Mouse (Mus musculus) hindbrain, embryonic 11.5 days (tissue): ENCODE results near the gene Lancl2. TPM values are rescaled to one million over a fixed set of nuclear protein-coding genes. Genes with fewer than 3 reads are reported as not detected.

Experiments
- ATAC-seq: fragments of 200-750 bp; cut with Nextera tagmentation; 2 replicates; pipeline ENCODE4 v1.8.0; 2017; ENCODE audit warnings: mild to moderate bottlenecking, moderate TSS enrichment, moderate library complexity; ENCODE audit not compliant: low FRiP score
- DNase-seq: peaks from one replicate; pipeline ENCODE4 v3.0.0-alpha.2; 2015; ENCODE audit warnings: low spot score
- H3K27ac ChIP-seq: fragments of 300-500 bp; sonication (generic); 2 replicates; pipeline ENCODE4 v1.5.1; 2014; ENCODE audit warnings: mild to moderate bottlenecking, low read depth, low read length
- H3K27me3 ChIP-seq: fragments of 300-500 bp; sonication (generic); 2 replicates; pipeline ENCODE4 v1.6.1; 2014; ENCODE audit warnings: mild to moderate bottlenecking, low read length, moderate library complexity, mixed read lengths; ENCODE audit not compliant: control insufficient read depth, insufficient read depth
- H3K36me3 ChIP-seq: fragments of 300-500 bp; sonication (generic); 2 replicates; pipeline ENCODE4 v1.6.1; 2014; ENCODE audit warnings: mild to moderate bottlenecking, low read length, moderate library complexity, mixed read lengths; ENCODE audit not compliant: control insufficient read depth, insufficient read depth
- H3K4me1 ChIP-seq: fragments of 300-500 bp; sonication (generic); replicated peaks from 2 replicates; pipeline ENCODE4 v1.6.1; 2014; ENCODE audit warnings: low read length, mixed read lengths; ENCODE audit not compliant: control insufficient read depth, insufficient read depth
- H3K4me2 ChIP-seq: fragments of 300-500 bp; sonication (generic); replicated peaks from 2 replicates; pipeline ENCODE4 v1.6.1; 2014; ENCODE audit warnings: mild to moderate bottlenecking, low read depth, low read length
- H3K4me3 ChIP-seq: fragments of 300-500 bp; sonication (generic); 2 replicates; pipeline ENCODE4 v1.5.1; 2014; ENCODE audit warnings: low read depth, low read length
- H3K9ac ChIP-seq: fragments of 300-500 bp; sonication (generic); 2 replicates; pipeline ENCODE4 v1.6.1; 2014; ENCODE audit warnings: low read depth, low read length
- H3K9me3 ChIP-seq: fragments of 300-500 bp; sonication (generic); 2 replicates; pipeline ENCODE4 v1.6.1; 2016; ENCODE audit warnings: low read length; ENCODE audit not compliant: control insufficient read depth
- WGBS: fragments of 180-500 bp; shearing (Covaris S2); extraction: QIAGEN DNeasy Blood & Tissue Kit; methylation state at CpG from one replicate; pipeline ENCODE4 v1.1.7; 2014; 5-methylcytosine and 5-hydroxymethylcytosine counted together
- polyA plus RNA-seq: library from polyadenylated mRNA; unstranded; fragments of >200 nt; fragmentation: Nextera tagmentation; extraction: Ambion mirVana; gene quantifications from 2 replicates; pipeline ENCODE4 v1.2.1, GENCODE M21; 2014

Lancl2 gene
- polyA plus RNA-seq, 1 experiment from 2014 or later = 51.0 TPM

DNA sequence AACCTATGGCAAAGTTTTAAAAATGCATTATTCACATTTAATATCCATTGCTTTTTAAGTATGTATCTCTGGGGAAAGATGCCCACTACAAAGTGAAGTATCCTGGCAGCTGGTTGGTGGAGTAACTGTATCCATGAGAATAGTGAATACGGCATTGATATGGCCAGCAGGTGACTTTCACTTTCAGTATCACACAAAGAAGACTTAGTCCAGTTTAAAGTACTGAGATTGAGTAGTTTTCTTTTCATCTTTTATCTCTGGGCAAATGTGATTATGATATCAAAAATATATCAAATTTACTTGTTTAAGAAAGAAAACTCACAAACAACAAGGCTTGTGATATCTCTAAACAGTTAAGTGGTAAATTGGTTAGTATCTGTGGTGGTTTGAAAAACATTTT lies 4.4 kb downstream of the Lancl2 start:
- no peak overlapping the region for H3K27ac ChIP-seq

DNA sequence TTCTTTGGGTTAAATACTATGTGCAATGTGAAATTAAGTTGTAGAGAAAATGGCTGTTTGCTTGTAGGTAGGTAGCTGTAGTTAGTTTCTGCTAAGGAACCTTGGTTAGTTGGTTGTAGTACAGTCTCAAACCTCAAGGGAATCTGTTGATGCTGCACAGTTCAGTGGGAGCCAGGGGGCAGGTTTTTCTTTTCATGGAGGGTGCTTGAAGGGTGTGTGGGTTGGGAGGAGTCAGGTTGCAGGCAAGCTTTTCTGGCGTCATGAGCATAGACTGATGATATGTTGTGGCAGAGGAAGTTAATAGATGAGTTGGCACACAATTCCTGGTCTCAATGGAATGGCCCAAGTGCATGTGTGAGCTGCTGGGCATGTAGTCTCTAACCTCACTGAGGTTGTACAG lies 9.4 kb downstream of the Lancl2 start:
- no peak overlapping the region for H3K4me2 ChIP-seq
- no peaks in the 10 kb centered on the region for H3K36me3 ChIP-seq
- no peak for ATAC-seq
- H3K9ac ChIP-seq = no peak overlapping the region
- no peaks in the 10 kb centered on the region for H3K9me3 ChIP-seq
- no peak for DNase-seq
- no peak overlapping the region for H3K4me3 ChIP-seq
- no peak overlapping the region for H3K27ac ChIP-seq
- 25% methylated on average over 1 of the region's 1 CpGs for WGBS
- H3K27me3 ChIP-seq = no peaks in the 10 kb centered on the region
- H3K4me1 ChIP-seq = no peaks in the 10 kb centered on the region

More for the DNA sequence above, 4.4 kb downstream of the Lancl2 start:
- Histone ChIP-seq H3K4me2 (no peak overlapping the region), H3K9me3 (no peaks in the 10 kb centered on the region), H3K4me3 (no peak overlapping the region), H3K4me1 (no peaks in the 10 kb centered on the region), H3K9ac (no peak overlapping the region), H3K36me3 (no peaks in the 10 kb centered on the region), H3K27me3 (no peaks in the 10 kb centered on the region)
- ATAC-seq = no peak
- no peak for DNase-seq
- WGBS = 95% methylated on average over 1 of the region's 1 CpGs

DNA sequence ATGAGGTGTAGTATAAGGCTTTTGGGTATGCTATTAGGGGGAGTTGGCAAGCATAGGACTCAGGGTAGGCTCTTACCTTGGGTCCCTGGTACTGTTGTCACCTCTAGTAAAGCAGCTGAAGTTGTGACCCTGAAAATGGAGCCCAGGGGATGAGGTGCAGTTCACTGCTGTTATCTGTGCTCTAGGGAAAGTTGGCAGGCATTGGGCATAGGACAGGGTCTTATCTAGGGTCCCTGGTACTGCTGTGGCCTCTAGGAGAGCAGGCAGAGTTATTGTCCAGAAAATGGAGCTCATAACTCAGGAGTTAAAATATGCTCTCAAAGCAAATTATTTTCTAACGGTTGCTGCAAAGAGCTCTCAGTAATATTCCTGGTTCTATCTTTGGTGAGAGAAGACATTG lies 19.0 kb downstream of the Lancl2 start:
- Histone ChIP-seq H3K4me2 (no peak overlapping the region), H3K27me3 (no peaks in the 10 kb centered on the region), H3K4me3 (no peak overlapping the region), H3K36me3 (no peaks in the 10 kb centered on the region), H3K27ac (no peak overlapping the region), H3K4me1 (no peaks in the 10 kb centered on the region), H3K9ac (no peak overlapping the region), H3K9me3 (no peaks in the 10 kb centered on the region)
- WGBS = 95% methylated on average over 1 of the region's 1 CpGs
- no peak for ATAC-seq
- no peak for DNase-seq

DNA sequence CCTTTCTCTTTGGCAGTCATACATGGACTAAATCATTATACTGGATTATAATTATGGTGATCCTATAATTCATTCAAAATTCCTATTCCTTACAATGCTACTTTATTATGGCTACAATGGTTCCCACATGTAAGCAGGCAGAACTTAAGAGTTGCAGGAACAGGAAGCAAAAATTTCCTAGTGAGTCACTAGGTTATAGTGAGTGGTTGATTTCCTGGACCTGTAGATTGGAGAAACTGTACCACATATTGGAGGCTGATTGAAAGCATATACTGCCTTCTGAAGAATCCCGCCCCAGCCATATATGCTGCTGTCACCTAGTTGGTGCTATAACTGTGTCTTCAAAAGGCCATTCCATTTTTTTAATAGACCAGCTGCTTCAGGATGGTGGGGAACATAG lies 40.4 kb downstream of the Lancl2 start:
- H3K9me3 ChIP-seq = no peaks in the 10 kb centered on the region
- ATAC-seq (no peak), DNase-seq (no peak)
- 100% methylated on average over 1 of the region's 1 CpGs for WGBS
- no peaks in the 10 kb centered on the region for H3K36me3 ChIP-seq
- H3K27ac ChIP-seq = no peak overlapping the region
- no peaks in the 10 kb centered on the region for H3K4me1 ChIP-seq
- no peak overlapping the region for H3K4me2 ChIP-seq
- no peak overlapping the region for H3K4me3 ChIP-seq
- H3K9ac ChIP-seq = no peak overlapping the region
- no peaks in the 10 kb centered on the region for H3K27me3 ChIP-seq

DNA sequence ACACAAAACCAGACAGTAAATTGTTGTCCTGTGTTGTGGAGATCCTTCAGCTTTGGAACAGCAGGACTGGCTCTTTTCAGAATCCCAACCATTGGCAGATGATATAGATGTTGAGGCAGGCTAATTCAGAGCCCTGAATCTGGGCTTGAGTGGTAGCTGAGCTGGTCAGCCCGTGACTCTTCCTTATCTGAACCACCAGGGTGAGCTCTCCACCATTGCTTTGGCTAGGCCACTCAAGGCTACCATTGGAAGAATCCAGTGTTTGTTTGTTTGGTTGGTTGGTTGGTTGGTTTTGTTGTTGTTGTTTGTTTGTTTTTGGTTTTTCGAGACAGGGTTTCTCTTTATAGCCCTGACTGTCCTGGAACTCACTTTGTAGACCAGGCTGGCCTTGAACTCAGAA lies 41.0 kb downstream of the Lancl2 start:
- H3K27ac ChIP-seq = no peak overlapping the region
- no peak overlapping the region for H3K4me3 ChIP-seq
- 87% methylated on average over 2 of the region's 2 CpGs for WGBS
- no peaks in the 10 kb centered on the region for H3K36me3 ChIP-seq
- DNase-seq = no peak
- no peak for ATAC-seq
- no peaks in the 10 kb centered on the region for H3K4me1 ChIP-seq
- no peaks in the 10 kb centered on the region for H3K9me3 ChIP-seq
- no peak overlapping the region for H3K9ac ChIP-seq
- H3K4me2 ChIP-seq = no peak overlapping the region
- no peaks in the 10 kb centered on the region for H3K27me3 ChIP-seq

DNA sequence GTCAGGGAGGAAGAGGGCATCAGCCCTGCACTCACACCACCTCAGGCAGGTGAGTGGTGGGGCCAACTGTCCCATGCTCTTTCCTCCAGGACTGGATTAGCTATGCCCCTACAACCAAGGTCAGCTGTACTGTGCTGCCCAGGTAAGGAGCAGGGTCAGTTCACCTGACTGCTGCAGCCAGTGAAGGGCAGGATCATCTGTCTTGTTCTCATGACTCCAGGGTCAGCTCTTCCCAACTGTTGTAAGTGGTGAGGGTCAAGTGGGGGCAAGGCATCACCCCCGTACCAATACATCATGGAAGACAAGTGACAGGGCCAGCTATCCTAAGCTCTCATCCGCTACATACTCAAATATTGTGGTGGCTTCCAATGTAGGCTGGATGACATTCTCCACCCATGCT lies 41.8 kb downstream of the Lancl2 start:
- DNase-seq = no peak
- Histone ChIP-seq H3K4me2 (no peak overlapping the region), H3K36me3 (no peaks in the 10 kb centered on the region), H3K9ac (no peak overlapping the region), H3K4me3 (no peak overlapping the region), H3K27me3 (no peaks in the 10 kb centered on the region), H3K4me1 (no peaks in the 10 kb centered on the region), H3K27ac (no peak overlapping the region), H3K9me3 (no peaks in the 10 kb centered on the region)
- peak; percentile 35 for ATAC-seq
- WGBS = 90% methylated on average over 2 of the region's 2 CpGs

DNA sequence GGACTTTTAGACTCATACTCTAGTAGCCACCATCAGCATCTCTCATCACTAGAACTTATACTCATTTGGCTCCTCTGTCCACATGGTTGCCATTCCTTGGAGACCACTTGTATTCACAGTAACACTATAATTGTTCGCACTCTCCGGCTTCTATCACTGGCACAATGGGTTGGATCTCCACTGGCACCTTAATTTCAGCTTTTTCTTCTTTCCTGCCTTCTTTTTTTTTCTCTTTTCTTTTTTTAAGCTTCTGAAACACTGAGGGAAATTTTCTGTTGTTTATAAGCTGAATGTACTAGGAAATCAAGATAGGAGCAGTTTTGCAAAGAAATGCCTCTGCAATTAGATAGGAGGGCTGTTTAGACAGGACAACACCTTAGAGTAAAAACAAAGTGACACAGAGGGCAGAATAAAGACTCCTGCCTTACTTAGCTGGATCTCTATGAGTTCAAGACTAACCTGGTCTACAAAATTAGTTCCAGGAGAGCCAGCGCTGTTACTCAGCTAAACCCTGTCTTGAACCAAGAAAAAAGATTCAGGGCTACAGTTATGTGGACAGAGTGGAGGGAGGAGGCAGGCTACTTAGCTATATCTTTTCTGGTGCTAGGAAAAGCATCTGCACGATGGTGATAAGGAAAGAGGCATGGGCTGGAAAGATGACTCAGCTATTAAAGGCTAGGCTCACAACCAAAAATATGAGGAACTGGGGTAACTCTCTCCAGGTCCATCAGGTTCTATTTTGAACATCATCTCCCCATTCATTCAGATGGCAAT lies 42.8 kb downstream of the Lancl2 start:
- H3K4me1 ChIP-seq = no peaks in the 10 kb centered on the region
- ATAC-seq (no peak), DNase-seq (no peak)
- no peak overlapping the region for H3K4me3 ChIP-seq
- H3K36me3 ChIP-seq = no peaks in the 10 kb centered on the region
- no peak overlapping the region for H3K9ac ChIP-seq
- H3K27ac ChIP-seq = no peak overlapping the region
- WGBS = 92% methylated on average over 4 of the region's 4 CpGs
- no peaks in the 10 kb centered on the region for H3K27me3 ChIP-seq
- no peaks in the 10 kb centered on the region for H3K9me3 ChIP-seq
- H3K4me2 ChIP-seq = no peak overlapping the region

DNA sequence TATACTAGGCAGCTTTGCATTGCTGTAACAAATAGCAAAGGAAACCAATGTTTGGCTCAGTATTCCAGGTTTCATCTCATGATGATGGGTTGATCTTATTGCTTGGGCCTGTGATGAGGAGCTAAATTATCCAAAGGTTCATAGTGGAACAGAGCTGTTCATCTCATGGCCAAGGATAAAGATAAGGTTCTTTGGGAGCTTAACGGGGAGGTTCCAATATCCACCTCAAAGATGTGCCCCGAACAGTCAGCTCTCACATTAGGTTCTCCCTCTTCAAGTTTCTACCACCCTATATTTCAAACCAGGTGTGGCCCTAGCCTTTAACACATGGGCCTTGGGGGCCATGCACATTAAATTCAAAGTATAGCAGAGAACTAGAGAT lies 43.4 kb downstream of the Lancl2 start:
- no peak overlapping the region for H3K27ac ChIP-seq
- no peaks in the 10 kb centered on the region for H3K4me1 ChIP-seq
- ATAC-seq = no peak
- no peak overlapping the region for H3K4me2 ChIP-seq
- H3K4me3 ChIP-seq = no peak overlapping the region
- no peaks in the 10 kb centered on the region for H3K27me3 ChIP-seq
- H3K36me3 ChIP-seq = no peaks in the 10 kb centered on the region
- 100% methylated on average over 2 of the region's 2 CpGs for WGBS
- no peak overlapping the region for H3K9ac ChIP-seq
- no peaks in the 10 kb centered on the region for H3K9me3 ChIP-seq
- no peak for DNase-seq

DNA sequence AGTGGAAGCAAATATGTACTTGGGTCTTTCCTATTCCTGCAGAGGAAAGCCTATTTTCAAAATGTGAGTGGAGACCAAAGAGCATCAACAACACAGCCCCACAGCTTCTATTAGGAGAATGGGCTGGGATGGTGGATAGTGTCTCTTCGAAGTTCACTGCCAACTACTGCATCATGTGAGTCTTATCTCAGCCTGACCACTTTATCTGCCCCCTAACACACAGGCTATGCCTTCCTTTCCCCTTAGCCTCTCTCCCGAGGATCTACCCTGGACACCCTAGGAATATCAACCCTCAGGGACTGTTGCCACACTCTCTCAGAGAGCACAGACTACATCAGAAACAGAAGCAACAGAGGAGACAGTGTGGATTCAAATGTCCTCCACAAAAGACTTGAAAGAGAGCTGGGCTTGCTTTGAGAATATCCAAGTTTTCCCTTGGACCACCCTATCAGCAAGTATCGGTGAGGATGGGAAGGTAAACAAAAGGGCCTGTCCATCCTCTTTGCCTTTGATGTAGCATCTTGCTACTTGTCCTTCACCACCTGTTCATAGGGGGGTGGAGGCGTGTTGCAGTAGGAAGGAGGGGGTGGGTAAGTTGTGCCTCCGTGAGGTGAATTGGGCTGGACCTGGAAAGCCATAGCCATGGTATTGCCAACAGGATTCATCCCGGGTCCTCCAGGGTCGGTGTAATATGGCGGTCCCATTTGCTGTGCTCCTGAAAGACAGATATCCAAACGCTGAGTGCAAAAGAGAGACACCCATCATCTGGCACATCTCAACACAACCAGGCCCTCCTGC lies 51.8 kb downstream of the Lancl2 start:
- 94% methylated on average over 9 of the region's 9 CpGs for WGBS

More for the DNA sequence above, 51.8 kb downstream of the Lancl2 start:
- Histone ChIP-seq H3K4me3 (no peak overlapping the region), H3K9ac (no peak overlapping the region), H3K36me3 (0 out of 2 replicates have a peak, but pooled peaks cover 2% of the 10 kb centered on the region), H3K4me1 (no peaks in the 10 kb centered on the region), H3K9me3 (no peaks in the 10 kb centered on the region), H3K27me3 (no peaks in the 10 kb centered on the region), H3K4me2 (no peak overlapping the region), H3K27ac (no peak overlapping the region)
- ATAC-seq (no peak), DNase-seq (no peak)
